Mouse (Mus musculus) gastrocnemius, postnatal 25 days (tissue): ENCODE data around the gene Tmem222. TPM values are rescaled to one million over a fixed set of nuclear protein-coding genes. Genes with fewer than 3 reads are reported as not detected.
A peak's percentile ranks its signal among the peaks of the same experiment; 100 is the strongest.

Source experiments
- DNase-seq: peaks from one replicate; pipeline ENCODE4 v3.0.0; 2022
- total RNA-seq, 2 experiments: library from RNA; stranded (reverse); gene quantifications; 1 replicate in 1 of 2; 2 replicates in 1 of 2; pipeline ENCODE4 v1.2.3; 2021

Gene Tmem222
- total RNA-seq, 2 experiments from 2014 or later, result 20.8 to 23.5 TPM

DNA sequence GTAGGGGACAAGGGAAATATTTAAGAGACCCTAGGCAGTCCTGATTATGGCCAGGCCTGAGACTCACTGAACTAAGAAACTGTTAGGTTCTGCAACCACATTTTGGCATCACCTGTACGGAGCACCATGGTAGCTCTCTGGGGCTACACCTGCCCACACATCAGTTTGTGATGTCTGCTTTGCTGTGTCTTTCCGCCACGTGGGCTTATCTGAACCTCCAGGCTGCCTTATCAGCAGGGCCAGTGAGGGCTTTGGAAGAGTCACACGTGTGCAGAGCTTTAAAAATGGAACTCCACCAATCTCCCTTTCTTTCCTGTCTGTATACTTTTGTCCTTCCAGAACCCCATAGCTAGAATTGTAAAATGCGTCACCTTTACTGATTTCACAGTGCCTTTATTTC lies 8.4 kb upstream of the Tmem222 start:
- DNase-seq, result no peak

DNA sequence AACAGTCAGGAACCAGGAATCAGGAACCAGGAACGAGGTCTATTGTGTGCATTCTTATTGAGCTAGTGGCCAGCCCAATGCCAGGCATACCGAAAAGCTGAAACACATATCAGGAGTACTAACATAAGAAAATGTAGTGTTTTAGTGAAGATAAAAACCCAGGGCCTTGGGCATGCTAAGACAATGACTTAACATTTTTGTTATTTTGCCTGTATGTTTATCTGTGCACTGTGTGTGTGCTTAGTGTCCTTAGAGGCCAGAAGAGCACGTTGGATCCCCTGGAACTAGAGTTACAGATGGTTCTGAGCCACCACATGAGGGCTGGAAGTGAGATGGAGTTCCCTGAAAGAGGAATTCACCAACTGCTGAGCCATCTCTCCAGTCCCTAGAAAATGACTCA lies 7.7 kb upstream of the Tmem222 start:
- DNase-seq, result no peak

DNA sequence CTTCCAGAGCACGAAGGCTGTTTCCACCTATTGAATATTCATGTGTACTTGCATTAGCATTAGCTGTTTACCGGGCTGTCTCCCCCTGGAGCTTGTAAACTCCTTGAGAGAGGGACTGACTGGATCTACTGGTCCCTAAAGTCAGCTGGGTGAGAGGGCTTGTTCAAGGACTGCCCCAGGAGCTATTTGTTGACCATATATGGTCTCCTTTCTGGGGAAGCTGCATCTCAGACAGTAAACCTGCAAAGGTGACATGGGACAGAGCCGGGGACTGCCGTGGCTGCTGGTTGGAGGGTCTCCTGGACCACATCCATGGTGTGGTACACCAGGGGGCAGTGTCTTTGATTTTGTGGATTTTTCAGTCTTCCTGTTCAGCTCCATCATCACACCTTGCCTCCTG lies 5.1 kb upstream of the Tmem222 start:
- DNase-seq, result no peak

DNA sequence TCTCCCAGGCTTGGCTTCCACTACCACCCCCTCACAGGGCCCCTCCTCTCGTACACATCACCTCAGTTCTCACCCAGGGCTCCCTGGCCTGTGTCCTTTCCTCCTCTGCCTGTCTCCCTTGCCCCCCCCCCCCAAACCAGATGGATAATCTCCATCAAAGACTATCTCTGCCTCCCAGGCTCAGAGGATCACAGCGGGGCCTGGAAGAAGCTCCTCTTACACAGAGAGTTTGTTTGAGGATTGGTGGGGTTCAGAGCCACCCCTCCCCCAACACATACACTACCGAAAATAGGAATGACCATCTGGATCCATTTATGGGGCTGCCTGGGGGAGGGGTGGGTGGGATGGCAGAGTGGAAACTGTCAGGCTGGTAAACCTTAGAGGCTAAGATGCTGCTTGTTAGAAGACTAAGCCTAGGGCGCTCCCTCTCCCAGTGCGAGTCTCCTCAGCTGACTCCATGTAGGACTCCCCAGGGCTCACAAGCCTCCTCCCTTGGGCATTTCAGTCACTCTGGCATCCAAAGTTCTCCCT lies 4.4 kb upstream of the Tmem222 start:
- no peak for DNase-seq

DNA sequence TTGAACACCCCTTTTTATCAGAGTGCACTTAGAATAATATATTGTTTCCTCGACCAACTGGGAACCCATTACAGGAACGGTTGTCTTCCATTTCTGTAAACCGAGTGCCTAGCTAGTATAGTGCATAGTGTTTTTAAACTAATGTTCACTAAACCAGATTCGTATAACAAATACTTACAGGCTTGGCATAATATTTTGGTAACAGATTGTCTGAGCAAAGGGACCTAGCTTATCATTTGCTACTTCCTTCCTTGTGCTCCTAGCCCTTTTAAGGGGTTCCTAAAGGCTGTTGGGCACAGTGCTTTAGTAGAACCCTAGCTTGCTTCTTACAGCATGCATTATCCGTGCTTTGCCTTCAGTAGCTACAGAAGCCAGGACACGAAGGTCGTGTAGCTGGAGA lies 3.9 kb upstream of the Tmem222 start:
- no peak for DNase-seq

DNA sequence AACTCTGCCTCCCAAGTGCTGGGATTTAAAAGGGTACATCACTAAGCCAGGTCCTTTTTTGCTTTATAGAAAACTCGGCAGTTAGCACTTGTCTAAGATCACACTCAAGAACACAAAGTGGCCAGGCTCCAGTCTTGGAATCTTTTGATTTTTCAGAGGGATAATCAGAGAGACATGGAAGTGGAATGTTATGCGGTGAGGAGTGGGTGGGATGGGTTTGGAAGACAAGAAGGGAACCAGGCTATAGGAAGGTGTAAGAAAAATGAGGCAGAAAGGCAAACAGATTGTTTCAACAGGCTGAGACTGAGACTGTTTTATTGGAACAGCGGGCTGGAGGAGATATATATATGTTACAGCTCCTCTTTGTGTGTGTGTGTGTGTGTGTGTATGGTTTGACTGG lies 890 bp upstream of the Tmem222 start:
- no peak for DNase-seq

DNA sequence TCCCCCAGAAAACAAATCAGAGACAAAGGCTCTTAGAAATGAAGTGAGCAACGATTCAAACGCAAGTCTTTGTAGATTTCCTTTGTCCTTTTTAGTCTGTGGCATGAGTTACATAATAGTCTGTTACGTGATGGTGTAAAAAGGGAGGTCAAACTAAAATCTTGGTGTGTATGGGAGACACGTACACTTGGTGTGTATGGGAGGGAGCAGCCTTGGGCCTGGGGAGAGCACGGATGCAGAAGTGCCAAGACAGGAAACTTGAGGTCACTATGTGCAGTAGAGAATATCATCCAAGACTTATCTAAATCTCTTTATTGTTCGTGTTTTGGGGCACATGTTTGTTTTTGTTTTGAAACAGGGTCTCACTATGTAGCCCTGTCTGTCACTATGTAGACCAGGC lies 475 bp upstream of the Tmem222 start:
- no peak for DNase-seq

DNA sequence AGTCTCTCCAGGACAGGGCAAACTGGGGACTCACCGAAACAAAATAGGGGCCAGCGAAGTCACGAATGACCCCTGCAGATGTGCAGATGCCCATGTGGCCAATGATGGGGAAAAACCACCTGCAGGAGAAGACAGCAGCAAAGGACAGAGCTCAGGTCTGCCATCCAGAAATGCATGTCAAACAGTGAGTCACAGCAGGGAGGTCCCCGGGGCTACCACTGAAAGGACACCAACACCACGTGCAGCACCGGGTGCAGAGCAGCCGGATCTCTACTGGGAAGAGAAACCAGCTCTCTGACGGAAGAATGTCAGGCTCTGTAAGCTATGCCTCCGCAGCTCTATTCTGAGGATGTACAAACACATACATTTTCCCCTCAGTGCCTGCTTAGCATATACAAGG lies 6.7 kb downstream of the Tmem222 start:
- DNase-seq, result no peak

DNA sequence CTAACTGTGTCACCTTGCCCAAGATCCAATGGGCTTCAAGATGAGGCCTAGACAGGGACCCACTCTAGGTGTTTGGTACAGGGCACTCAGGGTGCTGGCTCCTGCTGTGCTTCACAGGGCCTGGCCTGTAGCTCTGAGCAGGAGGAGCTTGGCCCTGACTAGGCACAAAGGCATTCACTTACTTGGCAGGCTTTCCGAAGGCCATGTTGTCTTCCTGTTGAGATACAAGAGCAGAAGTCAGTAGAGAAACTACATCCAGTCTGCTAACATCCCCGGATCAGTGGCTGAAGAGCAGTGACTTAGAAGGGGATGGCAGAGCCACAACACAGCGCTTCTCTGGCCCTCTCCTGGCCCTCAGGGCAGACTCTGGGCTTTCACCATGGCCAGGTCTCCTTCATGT lies 8.0 kb downstream of the Tmem222 start:
- DNase-seq, result no peak

DNA sequence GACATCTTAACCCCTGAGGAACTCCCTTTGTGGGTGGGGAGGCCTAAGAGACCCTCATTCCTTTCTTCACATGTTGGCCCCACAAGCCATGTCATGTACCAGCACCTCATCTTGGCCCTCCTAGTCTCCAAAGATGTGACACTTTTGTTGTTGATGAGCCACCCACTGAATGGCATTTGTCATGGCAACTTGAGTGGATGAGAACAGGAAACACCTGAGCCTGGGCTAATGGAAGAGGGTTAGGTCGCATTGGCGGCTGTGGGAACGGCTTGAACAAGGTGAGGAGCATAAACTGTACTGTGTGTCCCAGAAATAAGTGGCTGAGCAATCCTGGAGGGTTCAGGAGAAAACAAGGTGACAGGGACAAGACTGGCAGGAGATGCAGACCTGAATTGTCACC lies 8.7 kb downstream of the Tmem222 start:
- DNase-seq, result no peak

DNA sequence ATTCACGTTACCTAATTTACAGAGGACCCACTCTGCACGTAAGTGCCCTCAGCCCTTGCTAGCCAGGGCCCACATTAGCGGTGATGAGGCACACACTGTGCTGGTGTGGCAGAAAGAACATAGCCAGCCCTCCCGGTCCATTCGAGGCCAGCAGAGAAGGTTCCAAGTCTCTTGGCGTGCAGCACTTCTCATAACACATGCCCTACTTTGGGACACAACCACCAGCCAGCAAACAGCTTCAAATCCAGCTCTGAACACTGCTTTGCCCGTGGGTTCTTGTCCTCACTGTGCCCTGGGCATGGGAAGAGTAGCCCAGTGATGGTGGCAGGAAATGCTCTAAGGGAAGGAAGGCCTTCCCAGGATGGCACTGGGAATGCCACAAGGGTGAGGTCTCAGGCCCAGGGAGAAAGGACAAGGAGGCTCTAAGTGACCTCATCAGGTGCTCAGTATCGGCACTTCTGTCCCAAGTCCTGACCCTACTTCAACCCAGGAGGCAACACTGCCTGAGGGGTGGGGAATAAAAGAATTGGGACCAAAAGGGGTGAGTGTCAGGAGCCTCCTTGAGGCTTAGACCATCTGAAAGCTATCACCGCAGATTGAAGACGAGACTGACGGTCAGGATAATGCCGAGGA lies 11.2 kb downstream of the Tmem222 start:
- DNase-seq, result peak; percentile 57

DNA sequence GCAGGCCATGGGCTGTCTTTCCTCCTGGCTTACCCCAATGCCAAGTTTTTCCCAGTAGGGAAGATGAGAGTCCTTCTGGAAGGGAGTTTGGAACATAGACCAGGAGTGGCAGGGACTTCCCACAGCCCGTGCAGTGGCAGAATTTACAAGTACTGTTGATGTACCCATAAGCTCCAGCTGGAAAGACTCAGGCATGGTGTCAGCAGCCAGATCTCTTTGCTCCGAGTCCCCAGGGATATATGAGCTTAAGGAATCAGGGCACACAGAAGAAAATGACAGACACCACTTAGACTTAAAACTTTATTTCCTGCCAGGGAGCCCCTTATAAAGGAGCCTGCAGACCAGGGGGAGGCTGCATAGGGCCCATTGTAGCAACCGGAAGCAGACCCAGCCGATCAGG lies 11.8 kb downstream of the Tmem222 start:
- DNase-seq, result no peak

DNA sequence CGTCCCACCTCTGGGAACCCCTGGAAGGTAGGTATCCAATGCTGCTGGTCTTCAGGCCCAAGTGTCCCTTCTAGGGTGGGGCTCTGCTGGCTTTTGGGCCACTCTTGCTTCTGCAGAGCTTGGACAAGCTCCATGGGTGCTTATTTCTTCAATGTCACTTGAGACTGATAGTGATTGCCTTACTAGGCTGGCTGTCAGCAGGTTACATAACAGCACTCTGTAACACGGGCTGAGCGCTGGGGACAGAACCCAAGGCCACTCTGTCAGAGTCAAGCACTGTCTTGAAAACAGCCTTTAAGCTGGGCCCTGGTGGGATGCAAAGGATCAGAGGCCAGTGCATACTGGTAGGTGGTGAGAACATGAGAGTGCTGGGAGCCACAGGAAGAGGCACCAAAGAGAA lies 12.3 kb downstream of the Tmem222 start:
- no peak for DNase-seq

DNA sequence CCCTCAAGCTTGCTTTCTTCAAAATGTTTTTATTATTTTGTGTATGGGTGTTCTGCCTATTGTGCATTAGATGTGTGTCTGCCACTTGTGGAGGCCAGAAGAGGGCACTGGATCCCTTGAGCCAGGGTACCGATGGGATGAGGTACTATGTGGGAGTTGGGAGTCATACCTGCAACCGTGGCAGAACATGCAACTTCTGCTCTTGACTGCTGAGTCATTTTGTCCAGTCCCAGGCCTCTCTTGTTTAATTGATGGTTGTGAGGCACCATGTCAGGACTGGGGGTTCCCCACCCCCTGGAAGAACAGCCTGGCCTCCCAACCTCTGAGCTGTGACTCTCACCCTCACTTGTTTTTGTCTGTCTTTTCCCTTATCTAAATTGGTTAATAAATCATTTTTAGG lies 13.0 kb downstream of the Tmem222 start:
- DNase-seq, result no peak

DNA sequence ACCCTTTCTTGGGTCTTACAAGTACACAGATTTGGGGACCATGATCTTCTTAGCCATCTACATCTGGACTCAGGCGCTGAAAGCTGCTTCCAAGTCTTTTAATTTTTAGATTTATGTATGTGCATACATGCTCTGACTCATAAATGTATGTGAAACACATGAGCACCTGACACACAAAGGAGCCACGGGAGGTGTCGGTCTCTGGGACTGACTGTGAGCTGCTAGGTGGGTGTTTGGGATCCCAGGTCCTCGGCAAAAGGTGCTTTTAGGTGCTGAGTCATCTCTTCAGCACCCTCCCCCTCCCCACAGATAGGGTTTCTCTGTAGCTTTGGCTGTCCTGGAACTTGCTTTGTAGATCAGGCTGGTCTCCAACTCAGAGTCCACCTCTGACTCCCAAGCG lies 13.8 kb downstream of the Tmem222 start:
- DNase-seq, result no peak

DNA sequence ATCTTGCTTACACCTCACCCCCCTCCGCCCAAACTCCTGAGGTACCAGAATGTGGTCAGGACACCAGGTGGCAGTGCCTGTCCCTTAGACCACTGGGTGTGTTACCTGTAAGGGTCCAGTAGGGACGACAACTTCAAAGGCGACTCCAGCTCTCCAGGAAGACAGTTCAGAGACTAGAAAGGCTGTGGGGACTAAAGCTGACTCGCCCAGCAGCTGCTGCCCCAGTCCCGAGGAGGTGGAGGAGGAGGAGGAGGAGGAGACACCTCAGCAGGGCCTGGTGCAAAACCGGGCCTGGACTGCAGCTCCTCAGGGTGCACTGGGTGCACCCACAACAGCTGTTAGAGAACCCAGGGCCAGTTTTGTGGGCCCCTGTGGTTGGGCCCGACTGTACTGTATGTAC lies 14.7 kb downstream of the Tmem222 start, which contains the start of gene Sytl1:
Sytl1 (minus strand) TSS at position 232 of the 400 bp plus-strand sequence.
- DNase-seq, result no peak

DNA sequence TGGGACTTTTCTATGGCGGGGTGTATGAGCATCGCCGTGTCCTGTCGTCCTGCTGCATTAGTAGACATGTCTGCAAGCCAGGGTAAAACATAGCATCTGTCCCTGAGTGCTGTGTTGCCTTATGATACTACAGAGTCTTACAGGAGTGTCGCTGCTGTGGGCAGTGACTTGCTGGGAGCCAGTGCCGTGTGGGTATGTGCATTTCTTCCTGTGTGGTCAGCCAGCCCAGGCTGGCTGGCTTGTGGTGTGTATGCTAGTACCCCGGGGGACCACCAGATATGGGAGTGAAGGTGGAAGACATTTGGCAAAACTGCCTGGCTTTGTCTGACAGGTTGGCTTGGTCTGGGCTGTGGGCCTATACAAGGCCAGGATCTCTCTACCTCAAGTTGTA lies 15.2 kb downstream of the Tmem222 start:
- no peak for DNase-seq

DNA sequence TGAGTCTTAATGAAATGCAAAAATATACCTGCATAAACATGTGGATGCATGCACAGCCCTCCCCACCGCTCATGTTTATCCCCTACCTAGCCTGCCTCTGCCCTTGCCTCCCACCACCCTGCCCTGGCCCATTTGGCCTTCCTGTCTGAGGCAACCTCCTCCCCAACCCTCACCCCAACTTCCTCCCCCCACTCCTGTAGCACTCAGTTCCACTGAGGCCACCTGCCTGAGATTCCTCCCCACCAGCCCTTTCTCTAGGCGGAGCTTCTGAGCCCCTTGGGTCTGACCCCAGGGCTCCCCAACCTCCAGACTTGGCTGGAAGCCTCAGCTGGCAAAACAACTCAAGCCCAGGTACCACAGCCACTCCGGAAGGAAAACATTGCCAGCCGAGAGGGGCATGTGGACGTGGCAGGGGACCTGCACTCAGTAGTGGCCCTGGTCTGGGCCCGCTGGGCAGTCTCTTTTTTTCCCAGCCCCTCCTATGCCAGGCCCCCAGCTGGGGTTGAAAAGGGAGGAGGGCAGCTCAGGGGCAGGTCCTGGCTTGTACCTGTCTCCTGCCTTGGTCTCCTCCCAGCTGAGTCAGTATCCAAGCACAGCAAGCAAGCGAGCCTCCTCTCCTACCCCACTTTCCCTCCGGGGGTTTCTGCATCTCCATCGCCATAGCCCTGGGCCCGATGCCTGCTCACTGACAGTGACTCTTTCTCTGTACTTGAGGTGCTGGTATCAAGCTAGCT lies 15.8 kb downstream of the Tmem222 start:
- no peak for DNase-seq

DNA sequence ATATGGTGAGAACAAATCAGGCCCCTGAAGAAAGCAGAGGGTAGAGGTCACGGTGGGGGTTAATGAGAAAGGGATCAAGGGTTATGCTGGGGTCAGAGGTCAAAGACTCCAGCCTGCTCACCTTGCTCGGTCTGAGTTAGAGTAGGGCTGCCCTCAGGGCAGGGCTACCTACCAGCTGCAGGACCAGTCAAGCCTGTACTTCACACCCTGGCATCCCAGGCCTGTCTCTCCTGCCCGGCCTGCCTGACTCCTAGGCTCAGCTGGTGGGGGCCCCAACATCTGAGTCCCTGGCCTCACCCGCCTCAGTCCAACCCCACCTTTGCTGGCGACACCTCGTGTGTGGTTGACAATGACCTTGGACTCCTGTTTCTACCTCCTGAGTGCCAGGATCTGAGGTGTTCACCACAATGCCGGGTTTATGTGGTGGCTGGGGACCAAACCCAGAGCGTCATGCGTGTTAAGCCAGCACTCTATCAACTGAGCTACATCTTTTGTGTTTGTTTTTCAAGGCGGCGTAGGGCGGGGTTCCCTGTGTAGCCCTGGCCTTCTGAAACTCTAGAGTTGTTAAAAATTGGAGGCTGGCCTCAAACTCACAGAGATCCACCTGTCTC lies 19.7 kb downstream of the Tmem222 start:
- no peak for DNase-seq

DNA sequence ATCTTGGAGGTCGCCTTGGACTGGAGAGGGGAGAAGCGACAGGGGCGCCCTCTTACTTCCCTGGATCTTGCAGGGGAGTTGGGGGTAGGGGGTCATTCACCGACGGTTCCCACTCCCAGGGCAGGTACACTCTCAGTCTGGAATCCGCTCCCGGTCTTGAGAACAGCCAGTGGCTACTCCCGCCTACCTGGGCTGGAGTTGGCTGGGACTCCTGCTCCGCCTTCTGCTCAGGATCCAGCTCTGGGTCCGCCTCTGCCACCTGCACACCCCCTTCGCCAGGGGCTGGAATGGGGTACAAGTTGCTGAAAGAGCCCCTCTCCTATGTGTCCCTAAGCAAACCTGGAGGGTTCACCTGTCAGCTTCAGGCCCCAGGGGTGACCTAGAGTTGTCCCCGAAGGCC lies 20.4 kb downstream of the Tmem222 start:
- no peak for DNase-seq

DNA sequence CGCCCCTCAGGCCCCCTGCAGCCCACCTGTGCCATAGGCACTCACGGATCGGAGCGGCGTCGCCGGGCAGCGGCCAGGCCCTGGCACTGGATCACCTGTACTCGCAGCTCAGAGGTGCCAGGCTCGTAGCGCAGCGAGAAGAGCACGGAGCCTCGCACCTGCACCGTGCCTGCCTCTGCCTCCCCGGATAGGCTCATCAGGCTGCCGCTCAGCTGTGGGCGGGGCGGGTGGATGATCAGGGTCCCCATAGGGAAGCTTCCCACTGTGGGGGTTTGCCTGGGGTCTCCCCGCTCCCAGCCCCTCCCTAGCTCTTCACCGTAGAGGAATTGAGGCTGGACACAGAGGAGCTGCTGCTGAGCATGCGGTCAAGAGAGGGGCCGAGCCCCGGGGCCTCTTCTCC lies 20.8 kb downstream of the Tmem222 start:
- DNase-seq, result no peak

DNA sequence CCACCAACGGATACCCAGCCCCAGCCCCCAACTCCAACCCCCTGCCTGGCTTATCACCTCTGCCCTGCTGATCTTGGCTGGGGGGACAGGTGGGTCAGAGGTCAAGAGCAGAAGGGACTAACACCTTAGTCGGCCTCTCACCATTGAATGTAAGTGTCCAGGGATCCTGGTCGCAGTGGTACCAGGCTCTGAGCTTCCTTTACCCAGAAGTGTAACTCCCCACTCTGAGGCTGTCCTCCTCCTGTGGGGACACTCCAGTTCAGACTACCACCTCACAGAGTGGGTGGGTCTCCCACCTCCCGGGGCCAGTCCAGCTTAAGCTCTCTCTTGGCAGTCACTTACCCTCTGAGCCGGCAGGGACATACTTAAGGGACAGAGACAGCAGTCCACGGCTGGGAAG lies 22.2 kb downstream of the Tmem222 start:
- no peak for DNase-seq

DNA sequence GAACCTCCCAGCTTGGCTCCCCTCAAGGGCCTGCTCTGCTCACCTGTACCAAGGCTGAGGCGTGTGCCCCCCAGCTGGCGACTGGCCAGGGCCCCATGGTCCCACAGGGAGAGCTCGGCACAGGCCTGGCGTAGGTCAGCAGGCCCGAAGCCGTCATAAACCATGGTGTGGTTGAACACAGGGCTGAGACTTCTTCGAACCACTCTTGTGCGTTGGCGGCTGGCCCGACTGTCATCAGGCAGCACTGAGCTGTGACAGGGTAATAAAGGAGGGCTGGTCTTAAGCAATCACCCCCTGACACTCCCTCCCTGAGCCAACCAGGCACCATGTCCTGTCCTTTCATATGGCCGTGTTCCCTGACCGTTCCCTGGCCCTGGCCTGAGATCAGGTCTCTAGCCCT lies 24.2 kb downstream of the Tmem222 start:
- DNase-seq, result no peak

DNA sequence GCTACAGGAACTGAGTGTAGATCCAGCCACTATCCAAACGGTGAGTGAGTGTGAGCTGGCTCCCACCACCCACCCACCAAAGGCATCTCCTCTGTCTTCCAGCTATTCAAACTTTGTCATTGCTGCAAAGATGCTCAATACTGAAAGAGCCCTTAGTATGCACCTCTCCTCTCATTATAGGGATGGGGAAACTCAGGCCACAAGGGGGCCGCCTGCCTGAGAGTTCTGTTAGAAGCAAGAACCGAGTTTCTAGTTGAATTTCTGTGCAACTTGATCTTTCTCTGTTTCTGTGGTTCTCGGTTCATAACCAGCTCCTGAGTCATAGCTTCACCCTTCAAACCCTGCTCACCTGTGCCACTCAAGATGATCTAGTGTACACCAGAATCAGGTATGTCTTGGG lies 25.5 kb downstream of the Tmem222 start:
- no peak for DNase-seq
